Mouse (Mus musculus) A20 (cell line): ENCODE measurements around the gene Foxp4.
A peak's percentile ranks its signal among the peaks of the same experiment; 100 is the strongest.

Source experiments
- DNase-seq: peaks from one replicate; pipeline ENCODE4 v3.0.0-alpha.2; 2011; ENCODE audit warnings: low read depth, low spot score

Gene Foxp4

GRCm38 (mm10) chr17:47854908-47855307 lies 69.5 kb downstream of the Foxp4 start:
- no peak for DNase-seq

- no peak for DNase-seq
These were observed 70.7 kb downstream of the Foxp4 start for GRCm38 (mm10) chr17:47853760-47854159.

GRCm38 (mm10) chr17:47853336-47853735 lies 71.1 kb downstream of the Foxp4 start:
- DNase-seq = no peak

- DNase-seq = peak; percentile 24
These were observed 72.6 kb downstream of the Foxp4 start for GRCm38 (mm10) chr17:47851798-47852360.

GRCm38 (mm10) chr17:47850639-47851314 lies 73.7 kb downstream of the Foxp4 start:
- DNase-seq = no peak

GRCm38 (mm10) chr17:47850035-47850434 lies 74.4 kb downstream of the Foxp4 start:
- DNase-seq = no peak

GRCm38 (mm10) chr17:47847985-47848384 lies 76.5 kb downstream of the Foxp4 start:
- no peak for DNase-seq

- DNase-seq = no peak
These were observed 78.8 kb downstream of the Foxp4 start for GRCm38 (mm10) chr17:47845609-47846008.

GRCm38 (mm10) chr17:47843465-47843864 lies 81.0 kb downstream of the Foxp4 start:
- no peak for DNase-seq

GRCm38 (mm10) chr17:47841931-47842623 lies 82.4 kb downstream of the Foxp4 start:
- DNase-seq = no peak

GRCm38 (mm10) chr17:47841521-47841920 lies 82.9 kb downstream of the Foxp4 start:
- DNase-seq = no peak

GRCm38 (mm10) chr17:47837808-47838207 lies 86.6 kb downstream of the Foxp4 start:
- no peak for DNase-seq

- DNase-seq = no peak
These were observed 90.0 kb downstream of the Foxp4 start, which contains the start of gene Mdfi for GRCm38 (mm10) chr17:47834482-47834767. Gene Mdfi, minus strand, starts transcription at chr17:47834691.

- DNase-seq = no peak
These were observed 90.6 kb downstream of the Foxp4 start for GRCm38 (mm10) chr17:47833628-47834481.

GRCm38 (mm10) chr17:47833029-47833627 lies 91.3 kb downstream of the Foxp4 start:
- no peak for DNase-seq

GRCm38 (mm10) chr17:47832501-47833028 lies 91.9 kb downstream of the Foxp4 start:
- DNase-seq = no peak

GRCm38 (mm10) chr17:47831772-47832171 lies 92.7 kb downstream of the Foxp4 start:
- DNase-seq = no peak

- DNase-seq = no peak
These were observed 93.3 kb downstream of the Foxp4 start for GRCm38 (mm10) chr17:47831161-47831560.

- DNase-seq = no peak
These were observed 103.1 kb downstream of the Foxp4 start for GRCm38 (mm10) chr17:47821339-47821738.

GRCm38 (mm10) chr17:47818038-47818725 lies 106.3 kb downstream of the Foxp4 start:
- DNase-seq = no peak
